Mouse (Mus musculus) lung, adult 18-20 months (tissue): ENCODE results near the gene R3hdm2.
A peak's percentile ranks its signal among the peaks of the same experiment; 100 is the strongest.

Source experiments
- DNase-seq, 2 experiments: peaks; one replicate each; pipeline ENCODE4 v3.0.0; 2022; ENCODE audit warnings: mixed read lengths in 2 of 2

Gene R3hdm2

DNA sequence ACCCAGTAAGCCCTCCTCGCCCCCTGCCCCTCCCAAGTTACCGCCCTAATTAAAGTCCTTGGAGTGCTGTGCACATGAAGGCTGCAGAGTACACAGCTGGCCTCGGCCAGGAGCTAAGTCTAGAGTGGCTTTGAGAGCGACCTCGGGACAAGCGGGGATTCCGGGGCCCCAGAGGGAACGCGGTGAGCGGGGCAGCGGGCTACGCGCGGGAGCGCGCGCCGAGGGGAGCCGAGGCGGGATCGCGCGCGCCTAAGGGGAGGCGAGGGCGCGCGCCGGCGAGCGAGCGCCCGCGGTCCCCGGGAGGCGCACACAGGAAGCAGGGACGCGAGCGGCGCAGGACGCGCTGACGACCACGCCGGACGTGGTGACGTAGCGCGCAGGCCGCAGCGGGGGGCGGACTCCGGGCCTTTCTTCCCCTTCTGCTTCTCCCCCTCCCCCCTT is at the start of gene R3hdm2:
Gene R3hdm2, plus strand, starts transcription at position 77 of the 441 bp plus-strand sequence.
- DNase-seq = peak; percentile 90 to 94

DNA sequence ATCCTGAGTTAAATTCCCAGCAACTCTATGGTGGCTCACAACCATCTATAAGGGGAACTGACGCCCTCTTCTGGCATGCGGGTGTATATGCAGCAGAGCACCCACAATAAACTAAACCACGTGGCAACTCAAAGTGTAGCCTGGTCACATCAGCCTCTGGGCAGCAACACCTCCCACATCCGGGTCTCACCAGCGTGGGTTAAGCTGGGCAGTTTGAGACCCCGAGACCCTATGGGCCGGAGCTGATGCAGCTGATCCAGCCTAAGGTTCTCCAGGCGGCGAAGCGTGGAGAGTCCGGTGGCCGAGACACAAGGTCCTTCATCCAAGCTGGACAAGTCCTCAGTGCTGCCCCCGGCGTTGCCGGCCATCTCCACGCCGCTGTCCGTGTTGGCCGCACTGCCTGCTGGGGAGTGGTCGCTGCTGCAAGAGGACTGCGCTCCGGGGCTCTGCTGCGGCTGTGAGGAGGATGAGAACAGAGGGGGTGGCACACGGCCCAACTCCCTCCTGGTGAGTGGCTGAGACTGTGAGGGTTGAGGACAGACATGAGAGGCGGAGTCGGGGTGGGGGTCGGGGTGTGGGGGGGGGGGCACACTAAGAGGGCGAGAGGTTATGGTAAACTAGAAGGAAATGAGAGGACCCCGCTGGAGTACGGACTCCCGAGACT is 47.8 kb upstream of the R3hdm2 start:
- no peak for DNase-seq

DNA sequence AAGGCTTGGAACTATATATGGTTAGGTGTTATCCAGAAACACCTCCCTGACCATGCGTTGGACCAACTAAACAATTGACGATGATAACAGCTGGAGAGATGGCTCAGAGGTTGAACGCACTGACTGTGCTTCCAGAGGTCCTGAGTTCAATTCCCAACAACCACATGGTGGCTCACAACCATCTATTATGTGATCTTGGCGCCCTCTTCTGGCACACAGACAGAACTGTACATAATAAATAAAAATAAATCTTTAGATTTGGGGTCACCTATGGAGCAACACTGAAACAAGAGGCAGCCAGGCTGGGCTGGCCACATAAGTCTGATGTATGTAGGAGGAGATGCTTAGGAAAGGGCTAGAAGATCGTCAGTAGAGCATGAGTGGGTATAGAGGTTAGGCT is 47.0 kb upstream of the R3hdm2 start:
- DNase-seq = no peak

DNA sequence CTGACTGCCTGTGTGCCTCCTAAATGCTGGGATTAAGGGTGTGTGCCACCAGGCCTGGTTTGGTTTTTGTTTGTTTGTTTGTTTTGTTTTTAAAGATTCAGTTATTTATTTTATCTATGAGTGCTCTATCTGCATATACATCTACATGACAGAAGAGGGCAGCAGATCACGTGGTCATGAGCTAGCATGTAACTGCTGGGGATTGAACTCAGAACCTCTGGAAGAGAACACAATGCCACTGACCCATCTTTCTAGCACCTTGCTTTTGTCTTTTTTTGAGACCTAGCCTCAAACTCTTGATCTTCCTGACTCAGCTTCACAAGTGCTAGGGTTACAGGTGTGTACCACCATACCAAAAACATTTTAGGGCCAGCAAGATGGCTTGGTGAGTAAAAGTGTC is 44.9 kb upstream of the R3hdm2 start:
- no peak for DNase-seq

DNA sequence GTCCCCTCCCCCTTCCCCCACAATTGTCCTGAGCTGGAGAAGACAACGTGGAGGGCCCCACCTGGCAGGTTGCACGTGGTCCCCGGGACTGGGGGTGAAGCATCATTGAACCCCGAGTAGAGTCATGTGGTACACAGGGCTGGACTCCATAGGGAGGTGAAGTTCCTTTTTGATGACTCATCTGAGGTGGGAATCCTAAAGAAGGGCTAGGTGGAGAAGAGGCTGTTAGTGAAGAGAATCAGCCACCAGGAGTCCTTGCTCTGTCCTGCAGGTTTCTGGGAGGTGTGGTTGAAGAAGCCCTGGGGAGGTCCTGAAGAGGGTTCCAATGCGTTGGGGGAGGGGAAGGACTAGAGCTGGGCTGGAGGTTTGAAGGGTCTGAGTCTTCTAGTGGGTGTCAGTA is 43.2 kb upstream of the R3hdm2 start:
- DNase-seq = no peak

DNA sequence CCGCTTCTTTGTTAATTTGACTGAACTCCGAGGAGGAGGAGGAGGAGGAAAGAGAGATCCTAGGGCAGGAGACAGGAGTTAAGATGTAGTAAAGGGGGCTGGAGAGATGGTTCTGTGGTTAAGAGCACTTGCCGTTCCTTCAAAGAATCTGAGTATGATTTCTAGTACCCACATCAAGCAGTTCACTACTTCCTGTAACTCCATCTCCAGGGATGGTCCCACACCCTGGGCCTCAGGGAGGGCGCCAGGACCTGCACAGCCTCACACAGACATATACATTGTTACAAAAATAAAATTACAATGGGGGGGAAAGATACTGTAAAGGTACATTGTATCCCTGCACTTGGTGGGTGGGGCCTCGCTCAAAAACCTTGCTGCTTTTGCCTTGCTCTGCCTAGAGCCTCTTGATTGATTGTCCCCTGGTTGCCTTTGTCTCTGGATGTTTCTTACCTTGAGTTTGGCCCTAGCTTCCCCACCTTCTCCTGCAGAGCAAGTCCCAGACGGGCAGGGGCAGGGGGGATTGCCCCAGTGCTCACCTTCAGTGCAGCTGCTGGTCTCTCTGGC is 42.5 kb upstream of the R3hdm2 start:
- DNase-seq = no peak

DNA sequence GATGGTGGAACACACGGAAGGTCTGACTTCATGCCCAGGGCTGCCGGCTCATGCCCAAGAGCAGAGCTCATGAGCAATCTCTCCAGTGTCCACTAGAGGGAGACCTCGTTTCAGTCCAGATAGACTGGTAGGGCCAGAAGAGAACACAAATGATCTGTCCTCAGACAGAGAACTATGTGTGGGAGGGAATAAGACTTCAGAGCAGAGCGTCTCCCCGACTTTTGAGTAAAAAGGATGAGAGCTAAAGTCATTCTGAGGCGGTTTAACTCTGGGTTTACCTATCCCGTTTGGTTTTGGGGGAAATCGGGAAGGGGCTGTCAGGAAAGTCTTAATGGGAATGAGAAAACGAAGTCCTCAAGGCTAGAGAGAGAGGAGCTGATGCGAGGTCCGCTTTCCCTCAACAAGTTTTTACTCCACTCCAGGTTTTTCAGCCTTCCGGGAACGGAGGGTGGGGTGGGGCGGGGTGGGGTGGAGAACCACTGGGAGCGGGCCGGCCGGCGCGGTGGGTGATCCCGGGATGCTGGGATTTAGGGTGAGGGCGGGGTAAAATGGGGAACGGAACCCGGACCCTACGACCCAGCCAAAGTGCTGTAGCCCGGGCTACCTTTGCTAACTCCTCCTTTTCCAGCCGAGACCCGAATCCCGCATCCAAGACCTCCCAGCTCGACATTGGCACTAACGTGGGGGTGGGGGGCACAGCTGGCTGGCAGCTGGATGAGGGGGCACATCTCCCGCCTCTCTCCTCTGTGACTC is 41.0 kb upstream of the R3hdm2 start:
- DNase-seq = peak; percentile 85 to 90

DNA sequence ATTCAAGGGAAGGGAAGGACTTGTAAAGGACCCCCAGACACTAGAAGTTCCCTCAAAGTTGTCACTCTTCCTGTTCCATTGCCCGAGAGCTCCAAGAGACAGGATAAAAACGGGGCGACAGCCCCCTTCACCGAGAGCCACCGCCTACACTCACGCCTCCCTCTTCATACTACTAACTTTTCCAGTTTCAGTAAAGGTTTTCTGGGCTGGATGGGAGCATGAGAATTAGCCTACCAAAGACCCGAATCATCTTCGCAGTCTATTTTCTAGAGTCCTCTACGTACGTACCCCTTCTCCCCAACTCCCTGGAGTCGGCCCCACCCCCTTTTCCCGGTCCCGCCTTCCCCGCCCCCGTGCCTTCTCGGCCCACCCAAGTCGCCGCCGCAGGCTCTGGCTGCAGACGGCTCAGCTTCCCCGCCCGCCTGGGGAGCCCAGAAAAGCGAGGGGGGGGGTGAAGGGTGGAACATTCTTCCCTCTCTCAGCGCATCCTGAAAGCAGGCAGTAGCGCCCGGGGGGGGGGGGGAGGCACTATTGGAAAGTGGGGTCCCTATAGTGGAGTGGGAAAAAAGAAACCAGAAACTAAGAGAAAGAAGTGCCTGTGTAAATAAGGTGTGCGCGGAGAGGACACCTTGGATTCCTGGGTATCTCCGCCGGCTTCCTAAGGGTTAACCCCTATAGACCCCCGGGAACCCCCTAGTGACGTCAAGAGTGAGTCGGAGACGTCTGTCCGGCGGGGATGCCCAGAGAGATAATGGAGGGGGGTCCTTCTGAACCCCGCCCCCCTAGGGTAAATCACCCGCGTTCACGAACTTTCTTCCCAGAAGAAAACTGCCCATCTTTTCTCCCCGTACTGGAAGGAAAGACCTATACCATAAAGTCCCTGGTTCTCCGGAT is 40.2 kb upstream of the R3hdm2 start:
- DNase-seq = peak in 1 of 2 experiments; percentile 51

DNA sequence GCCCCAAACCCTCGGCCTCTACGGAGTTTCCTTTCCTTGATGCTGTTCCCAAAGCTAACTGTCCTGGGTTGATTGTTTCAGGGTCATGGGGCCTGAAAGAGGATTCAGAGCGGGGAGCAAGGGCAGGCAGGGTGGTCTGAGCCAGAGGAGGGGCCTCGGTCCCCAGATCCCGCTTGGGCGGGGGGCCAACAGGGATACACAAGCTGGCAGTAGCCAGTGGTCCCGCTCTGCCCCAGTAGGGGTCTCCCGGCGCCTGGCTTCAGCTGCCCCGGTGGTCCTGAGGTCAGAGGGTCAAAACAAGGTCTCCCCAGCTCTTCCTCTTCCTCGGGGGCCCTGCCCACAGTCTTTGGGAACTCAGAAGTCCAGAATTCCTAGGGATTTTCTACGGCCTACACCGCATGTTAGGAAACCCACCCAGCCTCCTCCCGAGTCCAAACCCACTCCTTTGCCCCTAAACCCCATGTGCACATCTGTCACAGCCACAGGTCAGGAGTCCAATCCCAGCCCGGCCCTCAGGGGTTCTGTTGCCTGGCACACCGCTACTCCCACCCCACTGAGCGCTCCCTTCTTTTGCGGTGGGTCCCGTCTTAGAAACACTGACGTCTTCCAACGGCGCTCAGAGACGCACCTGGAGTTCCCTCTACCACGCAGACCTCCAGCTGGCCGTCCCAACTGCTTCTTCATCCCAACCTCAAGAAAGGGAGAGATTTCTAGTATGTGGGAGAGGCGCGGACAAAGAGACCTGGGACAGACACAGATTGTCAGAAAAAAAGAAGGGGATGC is 39.4 kb upstream of the R3hdm2 start:
- no peak for DNase-seq

DNA sequence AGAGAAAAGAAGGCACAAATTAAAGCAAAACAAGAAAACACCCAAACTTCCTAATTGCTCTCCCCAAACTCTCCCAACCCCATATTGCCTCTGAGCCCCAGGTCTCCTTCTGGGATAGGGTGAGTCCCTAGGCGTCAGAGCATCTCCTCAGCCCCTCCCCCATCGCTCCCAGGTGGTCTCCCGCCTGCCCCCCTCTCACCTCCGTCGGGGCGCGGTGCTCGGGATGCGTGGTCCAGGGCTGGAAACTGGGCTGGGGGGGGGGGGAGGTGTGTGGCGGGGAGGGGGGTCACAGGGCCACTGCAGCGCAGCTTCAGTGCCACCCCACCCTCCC is 38.8 kb upstream of the R3hdm2 start:
- no peak for DNase-seq

DNA sequence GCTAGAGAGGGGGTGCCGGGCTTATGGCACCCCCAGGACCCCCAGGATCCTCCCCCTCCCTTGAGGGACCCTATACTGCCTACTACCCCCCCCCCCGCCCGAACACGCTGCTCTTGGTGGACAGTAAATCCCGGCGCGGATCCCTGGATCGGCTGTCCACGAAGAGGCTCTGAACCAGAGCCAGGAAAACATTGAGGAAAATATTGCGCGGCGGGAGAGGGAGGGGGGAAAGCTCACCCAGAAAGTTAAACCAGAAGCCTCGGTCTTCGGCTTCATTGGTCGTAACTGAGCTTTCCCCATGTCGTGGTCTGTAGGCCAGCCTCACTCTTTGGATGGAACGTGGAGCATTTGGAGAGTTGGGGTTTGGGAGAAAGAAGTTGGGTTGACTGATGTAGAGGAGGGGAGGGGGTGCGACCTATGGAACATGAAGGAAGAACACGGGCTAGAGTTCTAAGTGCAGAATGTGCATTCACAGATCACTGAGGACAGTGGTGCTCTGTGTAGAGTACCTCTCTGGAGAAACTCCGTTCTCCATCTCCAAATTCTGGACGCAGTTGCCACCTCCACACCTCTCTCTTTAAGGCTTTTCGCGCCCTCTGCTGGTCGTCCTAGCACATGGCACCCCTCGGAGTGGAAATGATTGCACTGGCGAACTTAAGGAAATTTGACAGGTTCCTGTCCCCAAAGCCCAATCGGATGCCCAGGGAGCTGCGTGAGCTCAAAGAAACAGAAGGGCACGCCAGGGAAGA is 38.1 kb upstream of the R3hdm2 start, which contains the start of gene Gli1:
Gene Gli1, minus strand, starts transcription at position 84 of the 749 bp plus-strand sequence.
- peak; percentile 84 to 88 for DNase-seq

DNA sequence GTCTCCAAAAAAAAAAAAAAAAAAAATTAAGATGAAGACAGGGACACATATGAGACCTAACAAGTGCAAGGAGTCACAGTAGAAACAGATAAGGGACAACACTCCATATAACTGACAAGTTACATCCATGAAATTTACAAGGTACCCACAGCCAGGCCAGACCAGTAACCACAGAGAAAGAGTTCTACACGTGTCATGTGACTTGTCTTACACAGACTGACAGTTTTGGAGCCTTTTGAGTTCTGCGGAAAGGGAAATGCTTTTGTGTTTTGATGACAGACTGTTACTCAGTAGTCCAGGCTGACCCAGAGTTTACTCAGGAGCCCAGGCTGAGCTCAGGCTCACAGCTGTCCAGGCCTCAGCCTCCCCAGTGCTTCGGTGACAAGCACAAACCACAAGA is 37.1 kb upstream of the R3hdm2 start:
- DNase-seq = no peak

DNA sequence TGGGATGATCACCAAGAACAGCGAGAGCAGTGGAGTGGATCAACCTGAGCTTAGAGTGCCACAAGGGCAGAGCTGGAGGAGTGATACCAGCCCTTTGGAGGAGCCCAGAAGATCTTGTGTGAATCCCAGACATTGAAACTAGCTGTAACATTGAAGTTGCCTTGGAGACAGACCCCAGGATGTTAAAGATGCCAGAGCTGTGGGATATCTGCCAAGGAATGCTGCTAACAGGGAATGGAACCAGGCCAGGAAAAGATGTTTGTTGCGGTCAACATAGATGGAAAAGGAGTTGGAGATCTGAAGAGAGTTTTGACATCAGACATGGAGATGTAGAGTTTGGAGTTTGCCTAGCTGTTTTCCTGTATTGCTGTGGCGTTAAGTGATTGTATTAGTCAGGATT is 34.0 kb upstream of the R3hdm2 start:
- no peak for DNase-seq

DNA sequence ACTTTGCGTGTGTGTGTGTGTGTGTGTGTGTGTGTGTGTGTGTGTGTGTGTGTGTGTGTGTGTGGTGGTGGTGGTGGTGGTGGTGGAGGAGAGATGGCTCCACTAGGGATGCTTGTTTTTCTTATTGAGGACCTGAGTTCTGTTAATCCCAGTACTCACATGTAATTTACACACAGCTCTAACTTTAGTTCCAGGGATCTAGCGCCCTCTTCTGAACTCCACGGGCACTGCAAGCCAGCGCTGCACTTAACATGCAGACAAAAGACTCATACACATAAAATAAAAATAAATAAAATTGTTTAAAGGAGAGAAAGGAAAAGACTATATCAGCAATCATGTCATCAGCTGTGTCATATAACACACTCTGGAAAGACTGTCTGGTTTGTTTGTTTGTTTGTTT is 31.2 kb upstream of the R3hdm2 start:
- DNase-seq = no peak

DNA sequence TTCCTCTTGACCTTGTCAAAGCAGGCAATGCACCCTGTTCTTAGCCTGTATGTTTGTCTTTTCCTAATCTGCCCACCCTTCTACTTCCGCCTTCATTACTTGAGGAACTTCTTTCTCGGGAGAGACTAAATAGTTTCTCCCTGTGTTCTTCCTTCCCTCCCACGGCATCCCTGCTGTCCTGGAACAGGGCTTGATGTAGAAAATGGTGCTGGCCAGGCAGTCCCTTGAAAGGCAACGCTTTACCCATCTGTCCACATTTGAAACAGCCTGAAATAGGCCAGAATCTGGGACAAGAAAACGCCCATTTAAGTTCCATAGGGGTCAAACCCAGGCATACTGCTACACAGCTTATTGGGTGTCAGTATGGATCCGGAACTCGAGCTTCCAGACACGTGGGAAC is 30.3 kb upstream of the R3hdm2 start:
- DNase-seq = no peak

DNA sequence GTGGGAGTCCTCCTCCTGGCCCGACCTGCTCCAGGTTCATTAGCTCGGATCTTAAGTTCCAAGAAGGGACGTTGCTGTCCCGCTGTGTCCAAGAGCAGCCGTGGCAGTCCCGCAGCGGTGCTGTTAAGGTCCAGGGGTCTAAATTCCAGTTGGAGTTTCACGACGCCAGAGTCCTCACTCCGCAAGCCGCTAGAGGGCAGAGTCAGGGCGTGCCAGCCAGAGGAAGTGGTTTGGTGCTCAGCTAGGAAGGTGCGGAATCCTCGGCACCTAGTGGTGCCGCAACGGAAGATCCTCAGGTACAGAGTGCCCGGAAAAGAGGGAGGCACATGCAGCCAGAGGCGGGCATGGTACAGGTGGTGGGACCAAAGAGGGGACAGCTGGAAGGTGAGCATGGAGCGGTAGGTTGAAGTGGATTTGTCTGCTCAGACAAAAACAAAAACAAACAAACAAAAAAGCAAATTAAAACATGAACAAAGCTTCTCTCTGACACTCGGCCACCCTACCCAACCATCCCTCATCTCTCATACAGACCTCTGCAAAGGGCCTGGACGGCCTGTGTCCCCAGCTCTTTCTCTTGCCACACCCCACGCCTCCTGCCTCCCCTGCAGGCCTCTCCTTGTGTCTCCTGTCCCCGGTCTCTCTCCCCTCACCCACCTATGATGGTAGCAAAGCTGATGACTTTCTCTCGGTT is 29.4 kb upstream of the R3hdm2 start:
- peak; percentile 46 to 70 for DNase-seq

DNA sequence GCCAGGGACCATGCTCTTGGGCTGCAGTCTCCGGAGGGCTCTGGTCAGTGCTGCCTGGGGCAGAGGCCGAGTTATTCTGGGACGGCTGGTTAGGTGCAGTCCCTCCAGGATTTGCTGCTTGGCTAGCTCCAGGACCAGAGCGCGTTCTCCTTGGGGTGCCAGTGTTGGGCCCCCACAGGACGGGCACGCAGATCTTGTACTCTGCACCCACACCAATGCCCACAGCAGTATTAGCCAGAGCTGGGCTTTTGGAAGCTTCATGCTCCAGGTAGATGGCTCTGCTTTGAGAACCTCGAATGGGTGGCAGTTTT is 28.9 kb upstream of the R3hdm2 start:
- DNase-seq = no peak

DNA sequence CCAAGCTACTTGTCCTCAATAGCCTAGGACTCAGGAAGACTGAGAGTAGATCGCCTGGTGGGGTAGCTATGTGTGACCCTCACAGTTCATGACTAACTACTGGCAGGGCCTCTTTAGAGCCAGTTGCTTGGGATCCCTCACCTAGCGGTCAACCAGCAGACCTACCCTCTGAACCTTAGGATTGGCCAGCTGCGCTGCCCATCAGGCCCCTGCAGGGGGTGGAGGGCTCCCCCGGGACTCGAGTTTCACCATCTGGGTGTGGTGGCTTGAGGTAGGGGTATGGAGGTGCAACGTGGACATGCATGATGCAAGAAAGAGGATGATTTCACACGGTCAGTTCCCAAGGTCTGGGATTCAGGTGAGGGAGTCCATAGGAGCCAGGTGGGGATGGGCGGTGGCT is 28.4 kb upstream of the R3hdm2 start:
- DNase-seq = no peak

DNA sequence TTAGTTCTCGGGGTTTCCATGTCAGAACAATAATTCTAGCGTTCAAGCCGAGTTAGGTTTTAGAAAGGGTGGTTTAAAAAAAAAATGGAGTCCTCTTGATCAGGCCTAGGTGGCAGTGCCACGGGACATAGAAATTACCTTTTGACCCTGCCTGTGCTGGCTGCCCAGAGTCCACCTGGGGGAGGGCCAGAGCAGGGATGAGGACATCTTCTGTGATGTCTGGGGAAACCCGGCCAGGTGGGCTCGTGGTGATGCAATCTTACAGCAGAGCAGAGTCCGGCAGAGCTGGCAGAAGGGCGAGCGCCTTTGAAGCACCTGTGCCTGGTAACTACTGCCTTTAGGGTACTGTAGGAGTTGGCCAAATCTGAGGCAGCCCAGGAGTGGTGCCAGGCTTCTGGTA is 27.9 kb upstream of the R3hdm2 start:
- no peak for DNase-seq

DNA sequence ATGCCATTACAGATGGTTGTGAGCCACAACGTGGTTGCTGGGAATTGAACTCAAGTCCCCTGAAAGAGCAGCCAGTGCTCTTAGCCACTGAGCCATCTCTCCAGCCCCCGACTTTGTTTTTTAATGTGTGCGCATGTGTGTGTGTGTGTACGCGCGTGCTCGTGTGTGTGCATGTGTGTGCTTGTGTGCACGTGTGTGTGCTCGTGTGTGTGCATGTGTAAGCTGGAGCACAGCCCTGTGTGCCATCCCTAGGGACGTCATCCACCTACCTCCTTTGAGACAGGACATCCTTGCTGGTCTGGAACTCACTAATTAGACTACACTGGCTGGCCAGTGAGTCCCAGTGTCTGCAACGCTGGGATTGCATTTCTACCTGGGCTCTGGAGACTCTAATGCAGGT is 27.4 kb upstream of the R3hdm2 start:
- no peak for DNase-seq
